Mouse (Mus musculus) intestine, embryonic 14.5 days (tissue): ENCODE data around the gene Gm45785. TPM values are rescaled to one million over a fixed set of nuclear protein-coding genes. Genes with fewer than 3 reads are reported as not detected.

Experiments used
- polyA plus RNA-seq: library from polyadenylated mRNA; unstranded; fragments of >200 nt; fragmentation: Nextera tagmentation; extraction: Ambion mirVana; gene quantifications from 2 replicates; pipeline ENCODE4 v1.2.1, GENCODE M21; 2014

The Gm45785 gene
- polyA plus RNA-seq, 1 experiment from 2014 or later: not detected

Other genes starting within 250 kb of the Gm45785 start
- gene Olfr61, start 227.4 kb downstream of the Gm45785 start, polyA plus RNA-seq: not detected in 2 replicates
- gene Olfr53, start 209.9 kb downstream of the Gm45785 start, polyA plus RNA-seq: not detected in 2 replicates
- gene Olfr539, start 196.4 kb downstream of the Gm45785 start, polyA plus RNA-seq: not detected in 2 replicates
- gene Olfr45, start 174.4 kb downstream of the Gm45785 start, polyA plus RNA-seq: not detected in 2 replicates
- gene Olfr541, start 159.1 kb downstream of the Gm45785 start, polyA plus RNA-seq: not detected in 2 replicates
- gene Cyp2e1, start 92.6 kb downstream of the Gm45785 start, polyA plus RNA-seq: not detected in 2 replicates
- gene Syce1, start 68.5 kb downstream of the Gm45785 start, polyA plus RNA-seq: 0.30 and 0.45 TPM in 2 replicates
- 2.8 and 3.0 TPM in 2 replicates for gene Zfp941, start 34.2 kb downstream of the Gm45785 start, polyA plus RNA-seq
- gene Urah, start 21.3 kb downstream of the Gm45785 start, polyA plus RNA-seq: 1.3 and 3.2 TPM in 2 replicates
- not detected in 2 replicates for gene Scgb1c1, start 10.8 kb downstream of the Gm45785 start, polyA plus RNA-seq
- gene Odf3, start 8.5 kb downstream of the Gm45785 start, polyA plus RNA-seq: not detected in 2 replicates
- 64.9 and 82.6 TPM in 2 replicates for gene Ric8a, start 626 bp upstream of the Gm45785 start, polyA plus RNA-seq
- gene Bet1l, start 1.2 kb upstream of the Gm45785 start, polyA plus RNA-seq: 42.3 and 43.7 TPM in 2 replicates
- 151 and 154 TPM in 2 replicates for gene Psmd13, start 25.6 kb upstream of the Gm45785 start, polyA plus RNA-seq
- gene Sirt3, start 26.0 kb upstream of the Gm45785 start, polyA plus RNA-seq: 24.7 and 25.3 TPM in 2 replicates
- 0.62 and 0.83 TPM in 2 replicates for gene Cox8b, start 44.1 kb upstream of the Gm45785 start, polyA plus RNA-seq
- gene Nlrp6, start 64.6 kb upstream of the Gm45785 start, polyA plus RNA-seq: 12.5 and 18.4 TPM in 2 replicates
- gene Pgghg, start 85.1 kb upstream of the Gm45785 start, polyA plus RNA-seq: 26.9 and 29.2 TPM in 2 replicates
- 0.94 and 2.3 TPM in 2 replicates for gene Ifitm5, start 94.0 kb upstream of the Gm45785 start, polyA plus RNA-seq
- gene Gm45717, start 99.6 kb upstream of the Gm45785 start, polyA plus RNA-seq: 0.81 TPM in 1 of 2 replicates, not detected in the other
- 1,598 and 1,676 TPM in 2 replicates for gene Ifitm2, start 99.7 kb upstream of the Gm45785 start, polyA plus RNA-seq
- 198 and 221 TPM in 2 replicates for gene Ifitm1, start 110.9 kb upstream of the Gm45785 start, polyA plus RNA-seq
- 295 and 303 TPM in 2 replicates for gene Ifitm3, start 154.4 kb upstream of the Gm45785 start, polyA plus RNA-seq
- gene Ifitm6, start 161.6 kb upstream of the Gm45785 start, polyA plus RNA-seq: 0.78 and 1.2 TPM in 2 replicates
- gene Gm17387, start 172.8 kb upstream of the Gm45785 start, polyA plus RNA-seq: not detected in 2 replicates
- gene B4galnt4, start 204.8 kb upstream of the Gm45785 start, polyA plus RNA-seq: 9.2 and 13.6 TPM in 2 replicates
- gene Pkp3, start 221.9 kb upstream of the Gm45785 start, polyA plus RNA-seq: 11.6 and 14.7 TPM in 2 replicates
- 10.6 and 11.2 TPM in 2 replicates for gene Sigirr, start 244.2 kb upstream of the Gm45785 start, polyA plus RNA-seq